Mouse (Mus musculus) thymus, postnatal 10 days (tissue): Measurements from ENCODE around the gene Lmo4.

Experiments
- DNase-seq, 2 experiments: peaks; one replicate each; pipeline ENCODE4 v3.0.0; 2021; ENCODE audit warnings: low spot score in 2 of 2

The Lmo4 gene

DNA sequence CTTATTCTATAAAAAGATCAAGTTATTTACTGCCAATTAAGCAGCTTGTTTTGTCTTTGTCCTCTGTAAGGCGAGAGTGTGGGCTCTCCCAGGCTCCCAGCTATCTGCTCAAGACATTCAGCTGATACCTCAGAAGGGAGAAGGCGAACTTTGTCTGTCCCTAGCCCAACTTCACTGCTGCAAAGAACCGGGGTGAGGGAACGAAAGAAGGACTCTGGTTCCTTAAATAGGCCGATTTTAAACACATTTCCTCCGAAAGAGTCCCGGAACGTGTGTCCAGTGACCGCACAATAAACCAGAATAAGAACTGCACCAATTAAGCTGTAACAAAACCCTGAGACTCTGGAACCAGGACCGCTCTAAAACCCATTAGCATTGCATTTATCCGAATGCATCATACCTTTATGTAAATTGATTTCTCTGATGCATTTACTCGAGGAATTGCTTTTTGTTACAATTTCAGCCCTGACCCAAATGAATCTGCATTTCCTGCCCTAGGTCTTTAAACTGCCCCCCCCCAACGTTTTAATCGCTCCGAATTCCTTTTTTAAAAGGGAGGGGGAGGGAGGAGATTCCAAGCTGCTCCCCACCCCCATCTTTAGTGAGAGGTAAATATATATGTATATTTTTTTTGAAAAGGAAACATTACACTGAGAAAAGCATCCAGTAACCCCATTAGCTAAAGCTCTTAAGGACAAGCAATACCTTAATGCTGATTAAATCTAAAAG lies 1.6 kb downstream of the Lmo4 start:
- DNase-seq = no peak

DNA sequence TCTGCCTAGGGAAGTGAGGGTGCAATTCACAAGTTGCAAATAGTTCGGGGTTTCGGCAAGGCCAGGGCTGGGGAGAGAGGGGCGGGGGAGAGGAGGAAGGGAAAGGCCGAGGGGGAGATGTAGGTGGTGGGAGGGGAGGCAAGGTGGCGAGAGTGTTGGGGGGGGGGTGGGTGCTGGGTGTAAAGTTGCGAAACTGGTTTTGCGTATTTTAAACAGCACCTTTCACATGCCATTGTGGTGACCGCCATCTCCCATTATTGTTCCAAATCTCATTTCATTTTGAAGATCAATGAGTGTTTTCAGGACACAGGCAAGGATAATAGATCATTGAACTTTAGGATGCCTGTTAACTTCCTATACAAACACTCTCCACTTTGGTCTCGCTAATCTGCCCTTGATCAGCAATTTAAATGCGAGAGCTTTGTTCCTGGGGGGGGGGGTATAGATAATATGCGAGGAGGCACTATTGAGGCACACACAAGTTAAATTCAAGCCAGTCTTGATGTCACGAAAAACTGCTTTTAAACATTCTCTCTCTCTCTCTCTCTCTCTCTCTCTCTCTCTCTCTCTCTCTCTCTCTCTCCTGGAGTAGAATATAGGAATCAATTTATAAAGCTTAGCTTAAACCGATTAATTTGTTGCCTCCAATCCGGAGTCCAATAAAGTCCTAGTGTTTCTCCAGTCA lies 2.3 kb downstream of the Lmo4 start:
- no peak for DNase-seq

DNA sequence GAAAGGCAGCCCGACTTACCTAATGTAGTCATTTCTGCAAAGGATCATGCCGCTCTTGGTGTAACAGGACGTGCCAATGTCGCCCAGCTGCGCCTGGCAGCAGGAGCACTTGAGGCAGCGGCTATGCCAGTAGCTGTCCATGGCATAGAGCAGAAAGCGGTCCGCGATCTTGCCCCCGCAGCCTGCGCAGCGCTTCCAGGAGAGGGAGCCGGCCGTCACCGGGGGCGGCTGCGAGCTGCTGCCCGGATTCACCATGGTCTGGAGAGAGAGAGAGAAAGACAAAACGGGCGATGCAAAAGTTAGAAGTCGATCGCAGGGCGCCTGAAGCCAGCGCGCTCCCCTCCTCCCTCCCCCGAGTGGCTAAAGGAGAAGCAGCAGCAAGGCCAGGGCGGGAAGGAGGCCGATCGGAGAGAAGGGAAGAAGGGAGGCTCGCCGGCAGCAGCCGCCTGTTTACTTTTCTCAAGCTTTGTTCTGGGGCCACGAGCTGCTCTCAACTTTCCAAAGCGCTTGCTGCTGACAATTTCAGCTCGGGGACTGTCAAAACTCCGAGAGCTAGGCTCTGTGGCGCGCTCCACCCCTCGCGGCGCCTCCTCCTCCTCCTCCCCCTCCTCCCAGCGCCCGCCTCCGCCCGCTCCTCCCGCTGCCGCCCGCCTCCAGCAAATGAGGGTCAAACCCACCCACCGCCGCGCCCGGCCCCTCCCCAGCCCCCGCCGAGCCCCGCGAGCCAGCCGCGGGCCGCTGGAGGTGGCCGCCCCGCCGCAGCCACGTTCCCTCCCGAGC lies 3.0 kb downstream of the Lmo4 start:
- DNase-seq = peak; percentile 85

DNA sequence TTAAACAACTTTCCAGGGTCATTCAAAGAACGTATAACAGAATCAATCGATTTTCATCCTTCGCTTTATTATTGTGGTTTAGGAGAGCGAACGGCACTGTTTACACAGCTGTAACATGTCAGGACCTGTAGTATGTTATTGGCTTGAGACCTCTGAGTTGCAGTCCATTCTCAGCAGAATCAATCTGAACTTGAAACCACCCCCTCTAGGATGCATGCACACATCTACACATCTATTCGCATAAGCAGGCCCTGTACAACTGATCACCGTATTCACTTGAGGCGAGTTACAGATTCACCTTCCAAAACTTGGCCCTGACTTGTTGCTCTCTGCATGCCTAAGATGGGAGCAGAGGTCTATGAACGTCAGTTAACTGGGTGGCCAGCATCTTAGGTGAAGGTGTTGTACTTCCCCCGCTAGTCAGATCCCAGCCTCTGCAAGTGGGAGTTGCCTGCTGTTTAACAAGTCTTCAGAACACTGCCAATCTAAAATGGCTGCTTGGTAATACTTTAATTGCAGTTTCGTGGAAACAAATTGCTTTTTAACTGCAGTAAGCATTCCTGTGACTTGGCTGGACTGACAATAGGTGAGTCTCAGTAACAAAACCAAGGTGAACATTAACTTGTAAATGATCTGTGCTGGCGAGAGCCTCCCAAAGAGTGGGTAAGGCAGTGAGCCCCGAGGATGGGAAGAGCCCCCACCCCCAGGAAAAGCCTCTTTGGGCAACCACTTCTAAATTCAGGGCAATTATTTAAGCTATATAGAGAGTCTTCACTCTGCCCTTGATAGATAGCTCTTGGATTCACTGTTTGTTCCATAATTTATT lies 19.5 kb downstream of the Lmo4 start:
- no peak for DNase-seq

DNA sequence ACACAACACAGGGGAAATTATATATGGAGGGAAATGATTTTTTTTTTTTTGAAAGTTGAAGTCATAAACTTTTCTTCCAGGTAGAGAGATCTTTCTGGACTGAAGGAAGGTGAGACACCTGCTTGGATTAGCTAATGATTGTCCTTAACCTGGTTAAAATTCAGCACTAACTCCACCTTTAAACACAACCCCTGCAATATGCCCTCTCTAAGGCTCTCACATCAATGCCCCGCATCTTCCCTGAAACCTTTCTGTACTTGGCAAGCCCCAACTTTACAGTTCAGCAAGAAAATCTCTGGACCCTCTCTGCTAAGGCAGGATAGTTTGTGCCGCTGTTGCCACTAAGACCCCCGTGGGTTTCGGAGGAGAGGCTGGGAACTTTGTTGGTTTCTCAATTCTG lies 20.1 kb downstream of the Lmo4 start:
- DNase-seq = no peak

DNA sequence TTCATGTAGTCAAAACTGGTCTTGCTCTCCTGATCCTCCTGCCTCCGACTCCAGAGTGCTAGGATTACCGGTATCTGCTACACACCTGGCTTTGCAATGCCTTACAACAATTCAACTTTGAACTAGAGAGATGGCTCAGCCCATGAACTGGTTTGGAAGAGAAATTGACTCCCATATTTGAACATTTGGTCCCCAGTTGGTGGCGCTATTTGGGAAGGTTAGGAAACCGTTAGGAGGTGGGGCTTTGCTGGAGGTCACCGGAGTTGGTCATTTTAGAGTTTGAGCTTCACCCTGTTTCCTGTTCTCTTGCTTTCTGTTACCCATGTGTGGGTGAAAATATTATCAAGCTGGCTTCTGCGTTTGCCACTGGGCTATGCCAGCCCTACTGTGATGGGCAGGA lies 22.8 kb downstream of the Lmo4 start:
- DNase-seq = no peak

DNA sequence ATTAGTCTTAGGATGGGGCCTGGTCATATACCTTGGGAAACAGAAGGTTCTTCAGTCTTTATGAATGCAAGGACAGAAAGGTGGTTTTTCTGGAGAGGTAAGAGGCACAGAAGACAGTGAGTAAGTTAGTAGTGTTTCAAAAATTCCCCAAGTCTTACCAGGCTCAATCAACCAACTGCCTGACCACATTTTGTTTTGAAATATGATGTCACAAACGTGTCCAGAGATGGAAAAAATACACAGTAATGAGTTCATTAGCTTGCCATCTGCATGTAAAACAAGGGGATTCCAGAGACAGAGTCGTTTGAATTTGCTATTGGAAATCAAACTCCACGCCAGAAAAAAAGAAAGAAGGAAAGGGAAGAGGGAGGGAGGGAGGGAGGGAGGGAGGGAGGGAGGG lies 26.1 kb downstream of the Lmo4 start:
- no peak for DNase-seq

DNA sequence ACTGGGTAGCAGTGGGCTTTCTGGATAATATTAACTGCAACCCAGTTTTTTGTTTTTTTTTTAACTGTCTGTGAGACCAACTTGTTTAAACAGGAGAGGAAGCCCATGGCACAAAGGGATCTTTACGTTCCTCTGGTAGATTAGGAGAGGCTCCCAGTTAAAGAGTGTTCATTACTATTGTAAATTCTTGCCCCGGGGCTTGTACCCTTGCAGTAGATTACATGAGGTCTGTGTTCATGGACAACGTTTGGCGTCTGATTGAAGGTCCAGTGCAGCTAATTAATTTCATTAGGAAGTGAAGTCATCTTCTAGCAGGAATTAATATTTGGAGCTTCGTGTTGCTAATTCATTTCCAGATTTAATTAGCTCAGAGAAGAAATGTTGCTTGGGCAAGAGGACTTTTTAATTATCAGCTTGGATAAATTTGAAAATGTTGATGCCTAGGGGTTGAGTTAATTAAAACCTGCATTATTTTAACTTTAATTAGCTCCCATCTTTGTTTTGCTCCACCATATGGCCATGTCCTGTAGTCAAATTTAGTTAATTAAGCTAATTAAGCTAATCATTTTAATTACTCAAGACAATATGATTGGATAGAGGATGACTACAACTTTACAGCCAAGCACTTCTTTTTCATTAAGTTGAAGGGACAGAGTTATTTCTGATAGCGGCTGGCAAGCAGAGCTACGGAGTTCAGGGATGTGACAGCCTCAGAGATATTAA lies 31.0 kb downstream of the Lmo4 start:
- DNase-seq = no peak

DNA sequence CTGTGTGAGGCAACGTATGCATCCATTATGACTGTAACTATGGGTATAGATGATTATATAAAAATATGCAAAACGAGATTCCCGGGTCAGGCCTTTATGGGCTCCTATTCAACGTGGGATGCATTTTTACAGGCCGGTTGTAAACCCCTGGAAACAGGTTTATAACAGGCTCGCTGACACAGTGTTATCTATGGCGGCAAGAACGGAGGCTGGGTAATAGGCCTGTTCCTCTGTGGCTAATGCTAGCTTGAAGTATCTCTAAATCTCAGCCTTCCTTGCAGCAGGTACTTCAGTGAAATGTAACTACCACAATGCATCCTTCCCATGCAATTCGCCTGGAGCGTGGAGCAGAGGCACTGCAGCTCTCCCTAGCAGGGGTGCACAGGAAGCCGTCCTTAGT lies 31.9 kb downstream of the Lmo4 start:
- DNase-seq = no peak

DNA sequence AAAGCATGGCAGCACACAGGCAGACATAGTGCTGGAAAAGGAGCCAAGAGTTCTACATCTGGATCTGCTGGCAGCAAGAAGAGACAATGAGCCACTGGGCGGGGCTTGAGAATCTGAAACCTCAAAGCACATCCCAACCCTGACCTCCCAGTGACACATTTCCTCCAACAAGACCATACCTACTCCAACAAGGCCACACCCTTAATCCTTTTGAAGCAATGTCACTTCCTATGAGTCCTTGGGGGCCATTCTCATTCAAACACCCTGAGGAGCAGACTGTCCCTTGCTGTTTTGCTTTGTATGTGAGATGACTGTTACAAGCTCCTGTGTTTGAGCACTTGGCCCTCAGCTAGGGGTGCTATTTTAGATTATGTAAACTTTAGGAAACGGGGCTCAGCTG lies 33.3 kb downstream of the Lmo4 start:
- DNase-seq = no peak

DNA sequence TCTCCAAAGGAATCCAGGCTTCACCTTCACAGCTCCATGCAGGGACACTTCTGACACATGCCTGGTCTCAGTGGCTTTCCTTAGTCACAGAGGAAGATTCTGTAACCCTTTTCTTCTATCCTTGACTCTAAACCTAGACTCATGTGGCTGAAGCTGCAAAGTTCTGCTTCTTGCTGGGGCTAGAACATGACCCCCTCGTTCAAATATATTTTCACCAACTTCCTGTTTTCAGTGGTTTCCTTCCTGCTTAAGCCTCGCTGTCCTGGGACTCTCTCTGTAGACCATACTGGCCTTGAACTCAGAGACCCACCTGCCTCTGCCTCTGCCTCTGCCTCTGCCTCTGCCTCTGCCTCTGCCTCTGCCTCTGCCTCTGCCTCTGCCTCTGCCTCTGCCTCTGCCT lies 34.5 kb downstream of the Lmo4 start:
- DNase-seq = no peak

DNA sequence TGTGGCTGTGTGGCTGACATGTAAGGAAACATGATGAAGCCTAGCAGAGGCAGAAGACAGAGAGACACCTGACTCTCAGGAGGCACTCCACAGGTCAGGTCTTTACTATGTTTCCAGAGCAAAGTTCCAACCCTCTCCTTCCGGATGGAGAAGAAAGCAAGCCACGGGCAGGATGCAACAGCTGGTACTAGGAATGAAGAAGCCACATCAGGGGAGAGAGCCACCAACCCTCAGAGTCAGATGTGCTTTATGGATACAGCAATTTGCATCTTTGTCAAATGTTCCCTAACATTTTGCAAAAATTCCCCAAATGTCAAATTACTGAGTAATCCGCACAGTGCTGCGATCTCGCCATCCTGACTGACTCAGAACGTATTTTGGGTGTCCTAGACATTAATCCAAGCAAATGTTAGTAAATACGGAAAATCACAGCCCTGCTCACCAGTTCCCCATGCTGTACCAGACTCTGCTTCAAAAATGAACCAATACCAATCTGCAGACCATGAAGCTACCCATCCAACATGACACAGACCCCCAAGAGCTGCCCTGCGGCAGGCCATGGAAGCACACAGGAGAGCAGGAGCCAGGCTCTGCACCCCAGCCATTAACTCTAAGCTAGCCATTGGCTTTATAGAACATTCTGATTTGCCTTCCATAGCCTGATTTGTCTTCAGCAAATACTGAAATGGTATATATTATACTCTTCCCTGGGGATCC lies 38.4 kb downstream of the Lmo4 start:
- DNase-seq = no peak

DNA sequence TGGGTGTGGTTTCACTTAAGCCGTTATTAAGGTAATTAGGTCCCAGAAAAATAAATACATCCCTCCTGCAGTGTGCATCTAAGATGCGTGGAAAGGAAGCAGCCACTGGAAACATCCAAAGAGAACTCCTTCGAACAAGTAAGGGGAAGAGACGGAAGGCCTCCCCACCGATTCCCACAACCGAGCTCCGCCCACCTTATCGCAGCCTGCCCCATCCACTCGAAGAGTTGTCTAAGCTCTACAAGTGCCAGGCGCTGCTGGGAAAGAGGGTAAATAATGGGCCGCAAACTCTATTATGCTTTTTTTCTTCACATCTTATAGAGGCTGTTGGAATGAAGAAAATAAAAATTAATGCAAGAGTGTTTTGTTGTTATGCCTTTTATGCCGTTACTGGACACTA lies 39.6 kb downstream of the Lmo4 start:
- DNase-seq = no peak

DNA sequence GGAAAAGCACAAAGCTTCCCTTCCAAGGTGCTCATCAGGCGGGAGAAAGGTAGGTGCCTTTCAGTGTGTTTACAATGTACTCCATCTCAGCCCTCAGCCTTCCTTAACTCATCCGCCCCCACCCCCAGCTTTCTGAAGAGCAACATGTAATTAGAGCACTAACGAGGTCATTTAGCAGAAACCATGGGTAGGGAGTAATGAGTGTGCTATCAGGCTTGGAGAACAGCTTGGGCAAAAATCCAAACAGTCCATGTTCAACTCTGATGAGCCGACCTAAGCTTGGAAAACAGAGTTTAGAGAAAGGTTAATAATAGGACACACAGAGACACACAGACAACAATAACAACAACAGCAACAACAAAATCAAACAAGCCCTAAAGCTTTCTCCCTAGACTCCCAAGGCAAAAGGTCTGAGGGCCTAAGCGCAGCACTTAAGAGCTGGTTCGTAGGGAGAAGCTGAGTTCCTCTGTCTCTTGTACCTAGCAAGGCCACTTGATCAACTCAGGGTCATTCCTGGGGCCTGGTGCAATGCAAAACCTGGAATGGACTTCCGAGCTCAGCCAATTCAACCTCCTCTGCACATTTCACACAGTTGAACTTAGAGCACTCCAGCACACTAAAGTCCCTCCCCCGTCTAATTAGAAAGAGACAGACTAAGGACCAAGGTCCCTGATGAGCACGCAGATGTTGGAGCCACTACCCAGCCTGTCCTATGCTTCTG lies 40.2 kb downstream of the Lmo4 start:
- no peak for DNase-seq

DNA sequence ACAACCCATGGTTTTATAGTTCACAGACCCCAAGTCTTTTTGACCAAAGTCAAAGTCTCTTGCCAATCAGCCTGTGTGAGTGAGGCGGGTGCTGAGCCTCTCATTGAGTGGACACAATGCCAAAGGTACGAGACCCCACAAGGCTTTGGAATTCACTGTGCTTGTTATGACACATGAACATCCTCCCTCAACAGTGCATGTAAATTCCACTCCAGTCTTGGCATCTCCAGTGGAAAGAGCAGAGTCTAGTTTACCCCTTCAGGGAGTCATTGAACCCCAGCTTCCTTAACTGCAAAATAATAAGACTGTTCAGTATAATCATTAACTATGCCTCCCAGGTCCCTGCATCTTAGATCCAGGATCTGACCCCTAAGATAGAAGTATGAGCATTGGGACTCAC lies 41.3 kb downstream of the Lmo4 start:
- no peak for DNase-seq

DNA sequence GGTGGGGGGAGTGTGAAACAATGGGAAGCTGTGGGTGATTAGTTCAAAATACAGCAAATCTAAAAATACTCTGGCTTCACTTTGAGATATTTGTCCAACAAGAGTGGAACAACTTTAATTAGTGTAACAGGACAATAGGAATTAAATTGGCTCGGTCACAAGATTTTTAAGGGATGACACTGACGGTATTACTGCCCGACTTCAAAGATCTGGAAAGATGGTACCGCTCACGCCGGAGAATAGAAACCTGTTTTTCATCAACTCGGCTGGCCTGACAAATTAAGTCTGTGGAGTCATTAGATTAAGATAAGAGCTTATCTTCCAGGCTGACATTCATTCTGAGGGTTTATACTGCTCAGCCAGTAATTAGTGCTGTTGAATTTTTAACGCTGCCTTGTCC lies 42.9 kb downstream of the Lmo4 start:
- DNase-seq = no peak

DNA sequence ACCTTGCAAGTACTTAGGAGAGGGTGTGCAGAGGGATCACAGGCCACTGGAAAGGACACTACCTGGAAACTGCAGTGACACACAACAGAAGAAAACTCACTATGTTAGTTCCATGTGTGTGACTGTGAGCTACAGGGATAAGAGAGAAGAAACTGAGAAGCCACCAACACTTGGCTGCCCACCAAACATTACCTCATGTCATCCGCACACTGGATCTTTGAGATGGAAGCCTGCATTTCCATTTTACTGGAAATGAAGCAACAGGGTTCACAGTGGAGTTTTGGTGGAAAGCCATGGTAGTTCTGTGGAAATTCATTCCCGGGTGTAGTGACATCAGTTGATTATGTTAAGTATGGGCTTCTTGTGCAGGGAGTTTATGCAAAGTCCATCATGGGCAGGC lies 43.8 kb downstream of the Lmo4 start:
- no peak for DNase-seq

DNA sequence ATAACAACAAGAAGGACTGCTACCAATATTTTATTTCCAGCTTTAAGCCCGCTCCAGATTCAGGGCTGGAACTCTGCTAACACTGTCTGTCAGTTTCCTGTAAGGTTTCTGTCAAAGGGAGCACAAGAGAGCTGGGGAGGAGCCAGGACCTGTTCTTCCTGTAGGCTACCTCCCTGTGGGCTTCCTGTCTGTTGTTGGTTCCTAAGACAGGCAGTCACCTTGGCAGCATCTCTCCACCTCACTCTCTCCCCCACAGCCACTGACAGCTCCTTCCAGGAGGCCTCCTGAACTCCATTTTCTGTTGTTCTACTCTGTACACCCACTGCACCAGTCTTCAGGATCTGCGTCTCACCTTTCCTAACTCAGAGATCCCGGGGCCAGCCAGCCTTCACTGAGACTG lies 49.3 kb downstream of the Lmo4 start:
- peak in 1 of 2 experiments; percentile 23 for DNase-seq

DNA sequence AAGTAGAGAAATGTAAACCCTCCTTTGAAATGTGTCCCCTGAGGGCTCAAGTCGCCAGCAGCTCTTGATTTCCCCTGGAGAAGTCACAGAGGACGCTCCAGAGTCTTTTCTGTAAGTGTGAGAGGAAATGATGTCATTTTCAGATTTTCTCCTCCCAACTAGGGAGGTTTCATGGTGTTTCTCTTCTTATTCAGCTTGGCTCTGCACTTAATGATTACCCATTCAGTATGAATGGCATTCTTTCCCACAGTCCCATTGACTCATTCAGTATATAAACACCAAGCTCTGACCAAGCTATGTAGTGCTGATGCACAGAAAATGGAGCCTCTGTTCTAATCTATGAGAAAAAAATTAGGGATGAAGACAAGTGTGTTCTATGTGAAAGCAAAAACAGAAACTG lies 51.6 kb downstream of the Lmo4 start:
- DNase-seq = no peak

DNA sequence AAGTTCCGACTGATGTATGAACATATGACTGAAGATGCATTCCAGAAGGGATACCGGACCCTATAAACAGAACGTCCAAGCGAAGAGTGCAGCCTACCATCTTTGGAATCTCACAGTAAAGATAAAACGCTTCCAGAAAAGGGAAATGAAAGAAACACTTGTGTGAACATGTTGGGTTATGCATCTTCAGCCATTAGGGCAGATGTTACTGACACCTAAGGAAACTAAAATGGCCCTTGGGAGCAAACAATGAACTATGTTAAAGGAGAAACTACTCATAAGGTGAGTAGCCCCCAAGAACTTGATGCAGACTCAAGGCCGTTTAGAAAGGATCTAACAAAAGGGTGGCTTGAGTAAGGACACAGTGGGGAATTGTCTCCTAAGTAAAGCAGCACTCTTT lies 54.0 kb downstream of the Lmo4 start:
- no peak for DNase-seq
